Mouse (Mus musculus): ENCODE results near the gene Cpne9.

- TF ChIP-seq CTCF (IDR thresholded peaks at IDR 0.05; ENCODE audit: extremely low read depth, insufficient read depth, insufficient read length, insufficient replicate concordance) (no peak), POLR2A (IDR thresholded peaks at IDR 0.05; ENCODE audit: low read depth, low read length) (no peak)
Measured at GRCm38 (mm10) chr6:113351161-113351560, 69.1 kb downstream of the Cpne9 start.
